Mouse (Mus musculus): Measurements from ENCODE around the gene Eef1e1.
A peak's percentile ranks its signal among the peaks of the same experiment; 100 is the strongest.

DNA sequence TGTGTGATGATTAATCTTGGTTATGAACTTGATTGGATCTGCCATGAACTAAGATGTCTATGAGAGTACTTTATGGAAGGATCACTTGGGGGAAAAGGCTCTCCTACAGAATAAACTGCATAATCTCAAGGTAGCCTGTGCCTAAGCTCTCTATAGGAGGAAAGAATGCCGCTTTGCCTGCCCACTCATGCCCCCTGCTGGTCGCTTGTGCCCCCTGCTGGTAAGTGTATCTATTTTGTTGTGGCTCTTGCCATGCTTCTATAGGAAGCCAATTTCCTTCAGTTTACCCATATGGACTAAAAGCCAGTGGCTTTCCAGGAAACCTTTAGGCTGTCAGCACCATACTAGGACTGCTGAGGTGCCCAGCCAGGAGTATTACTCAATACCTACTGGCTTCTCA, 9.7 kb upstream of the Eef1e1 start:
- TF ChIP-seq EP300 (optimal IDR thresholded peaks at IDR 0.05) (no peak), CTCF (IDR thresholded peaks at IDR 0.05; ENCODE audit: low read depth) (peak; percentile 70)

Data from stomach, postnatal 0 days (tissue).